ENCODE assay signal across 21 mouse cellular contexts in the genomic region with DNA sequence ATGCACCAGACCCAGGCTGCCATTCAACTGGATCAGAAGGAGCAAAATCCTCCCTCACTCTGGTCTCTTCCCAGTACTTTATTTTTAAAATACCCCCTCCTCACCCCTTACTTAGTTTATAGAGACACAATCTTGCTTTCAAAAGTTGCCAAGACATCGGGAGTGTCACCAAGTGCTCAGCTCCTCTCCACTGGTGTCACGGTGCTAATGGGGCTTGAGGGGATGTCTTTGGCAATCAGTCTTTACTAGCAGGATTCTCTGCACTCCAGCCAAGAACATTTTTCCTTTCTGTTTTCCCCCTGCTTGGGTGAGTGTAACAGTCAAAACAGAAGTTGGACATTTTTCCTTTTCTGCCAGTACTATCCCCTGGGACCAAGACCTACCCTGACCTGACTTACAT. TPM values are rescaled to one million over a fixed set of nuclear protein-coding genes. Genes with fewer than 3 reads are reported as not detected.
A peak's percentile ranks its signal among the peaks of the same experiment; 100 is the strongest.
DNase-seq lines count a peak whose midpoint lies in the region; ATAC-seq and TF ChIP-seq lines count a peak whose summit lies in the region.
"Had no signal": no experiment of that assay in that cellular context is flagged by ENCODE, and none has a peak within 500 bp of the region (broad histone marks: within the 10 kb centered on the region; RNA-seq: fewer than 3 reads in every experiment).

No protein-coding gene starts in this region.

- no peak for TF ChIP-seq CTCF in lung, embryonic 14.5 days (IDR thresholded peaks at IDR 0.05; ENCODE audit: low read depth)
- no peak for TF ChIP-seq CTCF in midbrain, postnatal 0 days (IDR thresholded peaks at IDR 0.05)

- no peaks in the 10 kb centered on the region for H3K9me3 ChIP-seq in lung, embryonic 14.5 days (ENCODE audit: low read depth, low read length)
- no peaks in the 10 kb centered on the region for H3K9me3 ChIP-seq in midbrain, postnatal 0 days (ENCODE audit: low read length)
- H3K9me3 ChIP-seq in midbrain, embryonic 13.5 days = no peaks in the 10 kb centered on the region
- H3K9me3 ChIP-seq: embryonic facial prominence, embryonic 13.5 days; forebrain, embryonic 12.5 days; heart, embryonic 10.5 days; hindbrain, embryonic 12.5 days had no signal

- WGBS in lung, embryonic 14.5 days = 39% methylated on average over 2 of the region's 2 CpGs
- 52% methylated on average over 2 of the region's 2 CpGs for WGBS in midbrain, postnatal 0 days
- WGBS in midbrain, embryonic 13.5 days = 93% methylated on average over 2 of the region's 2 CpGs

- H3K4me2 ChIP-seq in lung, embryonic 14.5 days = no peak overlapping the region
- H3K4me2 ChIP-seq in midbrain, postnatal 0 days (ENCODE audit: low read depth, low read length, poor library complexity, severe bottlenecking) = no peak overlapping the region
- H3K4me2 ChIP-seq in midbrain, embryonic 13.5 days (replicated peaks) = no peak overlapping the region
- H3K4me2 ChIP-seq: embryonic facial prominence, embryonic 13.5 days; forebrain, embryonic 12.5 days; hindbrain, embryonic 12.5 days had no signal

- no peaks in the 10 kb centered on the region for H3K4me1 ChIP-seq in lung, embryonic 14.5 days (ENCODE audit: insufficient read depth)
- no peaks in the 10 kb centered on the region for H3K4me1 ChIP-seq in midbrain, postnatal 0 days (ENCODE audit: insufficient read depth, low read length)
- no peaks in the 10 kb centered on the region for H3K4me1 ChIP-seq in midbrain, embryonic 13.5 days (replicated peaks)
- H3K4me1 ChIP-seq: forebrain, embryonic 12.5 days; heart, embryonic 10.5 days; hindbrain, embryonic 12.5 days had no signal

- DNase-seq in lung, embryonic 14.5 days = peak; percentile 49
- DNase-seq in lung, adult 18-20 months = no peak
- peak; percentile 25 for DNase-seq in midbrain, postnatal 0 days (ENCODE audit: low spot score)
- DNase-seq in lung, postnatal 14 days = peak; percentile 39
- DNase-seq in kidney, postnatal 10 days = no peak
- DNase-seq in embryo, embryonic 10 days (ENCODE audit: low spot score) = no peak
- DNase-seq: adrenal gland, adult 8-10 months; adrenal gland, postnatal 36 days; cerebellum, adult 11 months; cerebellum, adult 8-10 months; cerebellum, postnatal 25 days; gastrocnemius, postnatal 10 days; heart, adult 18-20 months; heart, postnatal 10 days; heart, postnatal 4 days had no signal

- no peaks in the 10 kb centered on the region for H3K36me3 ChIP-seq in lung, embryonic 14.5 days (ENCODE audit: insufficient read depth)
- no peaks in the 10 kb centered on the region for H3K36me3 ChIP-seq in midbrain, postnatal 0 days (ENCODE audit: insufficient read depth, low read length)
- H3K36me3 ChIP-seq in midbrain, embryonic 13.5 days = no peaks in the 10 kb centered on the region
- H3K36me3 ChIP-seq: embryonic facial prominence, embryonic 13.5 days; forebrain, embryonic 12.5 days; heart, embryonic 10.5 days; hindbrain, embryonic 12.5 days had no signal

- ATAC-seq in lung, embryonic 14.5 days (ENCODE audit: insufficient read depth) = peak; percentile 28; the same call in 1 of the 2 replicates
- ATAC-seq in midbrain, postnatal 0 days (ENCODE audit: low FRiP score) = no peak
- ATAC-seq in midbrain, embryonic 13.5 days = no peak
- ATAC-seq: forebrain, embryonic 16.5 days had no signal

- no peak overlapping the region for H3K9ac ChIP-seq in lung, embryonic 14.5 days
- no peak overlapping the region for H3K9ac ChIP-seq in midbrain, postnatal 0 days (replicated peaks; ENCODE audit: low read length, poor library complexity, severe bottlenecking)
- H3K9ac ChIP-seq in midbrain, embryonic 13.5 days (replicated peaks) = no peak overlapping the region
- H3K9ac ChIP-seq: embryonic facial prominence, embryonic 13.5 days; forebrain, embryonic 12.5 days; hindbrain, embryonic 12.5 days had no signal

- no peak overlapping the region for H3K4me3 ChIP-seq in lung, embryonic 14.5 days (ENCODE audit: low read depth, low read length)
- no peak overlapping the region for H3K4me3 ChIP-seq in midbrain, postnatal 0 days (ENCODE audit: low read depth, low read length)
- no peak overlapping the region for H3K4me3 ChIP-seq in midbrain, embryonic 13.5 days (replicated peaks)
- H3K4me3 ChIP-seq: embryonic facial prominence, embryonic 13.5 days; forebrain, embryonic 12.5 days; heart, embryonic 10.5 days; hindbrain, embryonic 12.5 days had no signal

- no peak overlapping the region for H3K27ac ChIP-seq in lung, embryonic 14.5 days (ENCODE audit: low read depth)
- no peak overlapping the region for H3K27ac ChIP-seq in midbrain, postnatal 0 days (ENCODE audit: low read depth, low read length)
- no peak overlapping the region for H3K27ac ChIP-seq in midbrain, embryonic 13.5 days
- H3K27ac ChIP-seq: embryonic facial prominence, embryonic 13.5 days; forebrain, embryonic 12.5 days; heart, embryonic 10.5 days; hindbrain, embryonic 12.5 days had no signal

- H3K27me3 ChIP-seq in lung, embryonic 14.5 days (ENCODE audit: insufficient read depth, low read length) = no peaks in the 10 kb centered on the region
- no peaks in the 10 kb centered on the region for H3K27me3 ChIP-seq in midbrain, postnatal 0 days (ENCODE audit: insufficient read depth, low read length)
- no peaks in the 10 kb centered on the region for H3K27me3 ChIP-seq in midbrain, embryonic 13.5 days
- H3K27me3 ChIP-seq: embryonic facial prominence, embryonic 13.5 days; forebrain, embryonic 12.5 days had no signal

RNA-seq across cellular contexts. Expression of gene Ccdc3, which starts 10.3 kb away (rescaled TPM):
- 0.78 and 1.4 TPM in 2 replicates for polyA plus RNA-seq in lung, embryonic 14.5 days (2014; fragmentation: Nextera tagmentation; extraction: Ambion mirVana)
- total RNA-seq in midbrain, postnatal 0 days (2014; rRNA removed) = 11.4 and 11.9 TPM in 2 replicates
- 6.3 and 6.5 TPM in 2 replicates for polyA plus RNA-seq in midbrain, postnatal 0 days (2015; fragmentation: Nextera tagmentation; extraction: Ambion mirVana)
- polyA plus RNA-seq in midbrain, embryonic 13.5 days (2015; fragmentation: Nextera tagmentation; extraction: Ambion mirVana) = 3.1 and 8.6 TPM in 2 replicates

Comparison
In these comparisons a context has a peak if more than half of its experiments do, and no peak if none do; other contexts are left out.
1. DNase-seq: peak in lung, embryonic 14.5 days (single experiment), midbrain, postnatal 0 days (single experiment) and lung, postnatal 14 days (single experiment); none in lung, adult 18-20 months (0 of 2), kidney, postnatal 10 days (single experiment) and embryo, embryonic 10 days (single experiment).